In genomic region chr11:65820280-65820679, GRCm38 (mm10) we compare ENCODE assay signal across 11 mouse cellular contexts. TPM values are rescaled to one million over a fixed set of nuclear protein-coding genes. Genes with fewer than 3 reads are reported as not detected.
DNase-seq lines count a peak whose midpoint lies in the region; ATAC-seq and TF ChIP-seq lines count a peak whose summit lies in the region.
"Had no signal": no experiment of that assay in that cellular context is flagged by ENCODE, and none has a peak within 500 bp of the region (broad histone marks: within the 10 kb centered on the region; RNA-seq: fewer than 3 reads in every experiment).

No protein-coding gene starts in this region.

- H3K27me3 ChIP-seq in hindbrain, embryonic 14.5 days (ENCODE audit: control insufficient read depth, insufficient read depth, low read length): no peaks in the 10 kb centered on the region
- H3K27me3 ChIP-seq in hindbrain, embryonic 12.5 days: no peaks in the 10 kb centered on the region
- H3K27me3 ChIP-seq in ES-Bruce4 (ENCODE audit: control insufficient read depth, insufficient read depth, low read length, poor library complexity, severe bottlenecking): no peaks in the 10 kb centered on the region
- H3K27me3 ChIP-seq in forebrain, embryonic 13.5 days: no peaks in the 10 kb centered on the region
- H3K27me3 ChIP-seq: hindbrain, embryonic 15.5 days; megakaryocyte, embryonic 14.5 days; stomach, embryonic 15.5 days had no signal

- TF ChIP-seq EP300 in ES-Bruce4 (IDR thresholded peaks at IDR 0.05; ENCODE audit: insufficient read depth, low read depth, low read length): no peak

- WGBS in hindbrain, embryonic 14.5 days: 69% methylated on average over 5 of the region's 5 CpGs
- WGBS in hindbrain, embryonic 12.5 days: 80% methylated on average over 5 of the region's 5 CpGs
- WGBS in forebrain, embryonic 13.5 days: 72% methylated on average over 5 of the region's 5 CpGs

- peaks cover 67% of the 10 kb centered on the region for H3K36me3 ChIP-seq in hindbrain, embryonic 14.5 days (replicated peaks; ENCODE audit: control insufficient read depth, insufficient read depth)
- H3K36me3 ChIP-seq in hindbrain, embryonic 12.5 days: peaks cover 43% of the 10 kb centered on the region
- H3K36me3 ChIP-seq in ES-Bruce4 (ENCODE audit: control insufficient read depth, insufficient read depth, low read length, poor library complexity, severe bottlenecking): peaks cover 2% of the 10 kb centered on the region; the same call in 1 of the 2 replicates
- peaks cover 40% of the 10 kb centered on the region for H3K36me3 ChIP-seq in forebrain, embryonic 13.5 days (ENCODE audit: poor library complexity, severe bottlenecking)

- peak; percentile 61 for DNase-seq in hindbrain, embryonic 14.5 days (ENCODE audit: low spot score)
- DNase-seq in thymus, postnatal 10 days (ENCODE audit: low spot score in 2 of 2): no peak
- no peak for DNase-seq in thymus, postnatal 14 days
- no peak for DNase-seq in spleen, postnatal 14 days (ENCODE audit: low spot score in 2 of 2)

- no peak overlapping the region for H3K27ac ChIP-seq in hindbrain, embryonic 14.5 days
- no peak overlapping the region for H3K27ac ChIP-seq in hindbrain, embryonic 12.5 days
- no peak overlapping the region for H3K27ac ChIP-seq in ES-Bruce4 (ENCODE audit: insufficient read depth, low read length)
- no peak overlapping the region for H3K27ac ChIP-seq in forebrain, embryonic 13.5 days
- H3K27ac ChIP-seq: hindbrain, embryonic 15.5 days; stomach, embryonic 15.5 days had no signal

- H3K9ac ChIP-seq in hindbrain, embryonic 14.5 days: no peak overlapping the region
- no peak overlapping the region for H3K9ac ChIP-seq in hindbrain, embryonic 12.5 days
- no peak overlapping the region for H3K9ac ChIP-seq in ES-Bruce4 (ENCODE audit: low read depth, poor library complexity, severe bottlenecking)
- H3K9ac ChIP-seq in forebrain, embryonic 13.5 days: no peak overlapping the region
- H3K9ac ChIP-seq: hindbrain, embryonic 15.5 days; stomach, embryonic 15.5 days had no signal

- no peak overlapping the region for H3K4me2 ChIP-seq in hindbrain, embryonic 14.5 days (replicated peaks)
- no peak overlapping the region for H3K4me2 ChIP-seq in hindbrain, embryonic 12.5 days (replicated peaks)
- no peak overlapping the region for H3K4me2 ChIP-seq in forebrain, embryonic 13.5 days
- H3K4me2 ChIP-seq: hindbrain, embryonic 15.5 days; stomach, embryonic 15.5 days had no signal

- no peak for ATAC-seq in hindbrain, embryonic 14.5 days (ENCODE audit: low FRiP score)
- ATAC-seq in hindbrain, embryonic 12.5 days (ENCODE audit: low FRiP score): no peak
- peak; percentile 57; the same call in 1 of the 2 replicates for ATAC-seq in forebrain, embryonic 13.5 days
- ATAC-seq in megakaryocyte progenitor cell, adult 5-6 weeks (replicated peaks; ENCODE audit: poor library complexity): 0 out of 2 replicates have a peak, but pooled peaks have one; percentile 28

- peak; percentile 6 for TF ChIP-seq CTCF in ES-Bruce4 (IDR thresholded peaks at IDR 0.05; ENCODE audit: low read depth, low read length)

- H3K4me3 ChIP-seq in hindbrain, embryonic 14.5 days (replicated peaks; ENCODE audit: low read length): no peak overlapping the region
- H3K4me3 ChIP-seq in hindbrain, embryonic 12.5 days: no peak overlapping the region
- H3K4me3 ChIP-seq in ES-Bruce4 (ENCODE audit: low read depth, low read length): no peak overlapping the region
- H3K4me3 ChIP-seq in forebrain, embryonic 13.5 days: no peak overlapping the region
- H3K4me3 ChIP-seq: hindbrain, embryonic 15.5 days; megakaryocyte, embryonic 14.5 days; stomach, embryonic 15.5 days had no signal

- no peaks in the 10 kb centered on the region for H3K9me3 ChIP-seq in hindbrain, embryonic 14.5 days (ENCODE audit: control insufficient read depth, low read length)
- no peaks in the 10 kb centered on the region for H3K9me3 ChIP-seq in hindbrain, embryonic 12.5 days (replicated peaks)
- no peaks in the 10 kb centered on the region for H3K9me3 ChIP-seq in ES-Bruce4 (replicated peaks; ENCODE audit: control insufficient read depth, insufficient read depth, low read length, poor library complexity, severe bottlenecking)
- no peaks in the 10 kb centered on the region for H3K9me3 ChIP-seq in forebrain, embryonic 13.5 days (replicated peaks)
- H3K9me3 ChIP-seq: hindbrain, embryonic 15.5 days; megakaryocyte, embryonic 14.5 days; stomach, embryonic 15.5 days had no signal

- TF ChIP-seq POLR2A in ES-Bruce4 (IDR thresholded peaks at IDR 0.05; ENCODE audit: insufficient read depth, low read length): no peak

- H3K4me1 ChIP-seq in hindbrain, embryonic 14.5 days (replicated peaks; ENCODE audit: control insufficient read depth, insufficient read depth, low read length): no peaks in the 10 kb centered on the region
- H3K4me1 ChIP-seq in hindbrain, embryonic 12.5 days: 0 out of 2 replicates have a peak, but pooled peaks cover 3% of the 10 kb centered on the region
- H3K4me1 ChIP-seq in ES-Bruce4 (ENCODE audit: control insufficient read depth, insufficient read depth, low read length): no peaks in the 10 kb centered on the region
- peaks cover 10% of the 10 kb centered on the region for H3K4me1 ChIP-seq in forebrain, embryonic 13.5 days
- H3K4me1 ChIP-seq: hindbrain, embryonic 15.5 days; stomach, embryonic 15.5 days had no signal

RNA-seq across cellular contexts. Expression of gene Zkscan6, which starts 13.3 kb away (rescaled TPM):
- polyA plus RNA-seq in hindbrain, embryonic 14.5 days (2014; fragmentation: Nextera tagmentation; extraction: Ambion mirVana): 15.2 and 17.3 TPM in 2 replicates
- 16.9 and 18.4 TPM in 2 replicates for polyA plus RNA-seq in hindbrain, embryonic 12.5 days (2016; fragmentation: Nextera tagmentation; extraction: Ambion mirVana)
- 6.7 TPM in 2 replicates for polyA plus RNA-seq in ES-Bruce4 (2011; ENCODE audit: insufficient read depth, insufficient read length, low read depth, missing spikeins)
- polyA plus RNA-seq in forebrain, embryonic 13.5 days (2015; fragmentation: Nextera tagmentation; extraction: Ambion mirVana): 19.3 and 20.3 TPM in 2 replicates
- 5.8 and 9.9 TPM in 2 replicates for total RNA-seq in megakaryocyte progenitor cell, adult 5-6 weeks (2015)
- 17.5 and 24.8 TPM in 2 replicates for total RNA-seq in megakaryocyte progenitor cell, adult 5-6 weeks (2017)

RNA-seq across cellular contexts. Expression of gene Map2k4, which starts 32.2 kb away (rescaled TPM):
- 117 and 132 TPM in 2 replicates for polyA plus RNA-seq in hindbrain, embryonic 14.5 days (2014; fragmentation: Nextera tagmentation; extraction: Ambion mirVana)
- polyA plus RNA-seq in hindbrain, embryonic 12.5 days (2016; fragmentation: Nextera tagmentation; extraction: Ambion mirVana): 68.7 and 73.4 TPM in 2 replicates
- polyA plus RNA-seq in ES-Bruce4 (2011; ENCODE audit: insufficient read depth, insufficient read length, low read depth, missing spikeins): 66.7 and 70.0 TPM in 2 replicates
- 65.2 and 72.3 TPM in 2 replicates for polyA plus RNA-seq in forebrain, embryonic 13.5 days (2015; fragmentation: Nextera tagmentation; extraction: Ambion mirVana)
- 56.8 and 61.7 TPM in 2 replicates for total RNA-seq in megakaryocyte progenitor cell, adult 5-6 weeks (2015)
- total RNA-seq in megakaryocyte progenitor cell, adult 5-6 weeks (2017): 27.2 and 37.2 TPM in 2 replicates

Comparison
In these comparisons a context has a peak if more than half of its experiments do, and no peak if none do; other contexts are left out.
1. ATAC-seq: peak in forebrain, embryonic 13.5 days (single experiment) and megakaryocyte progenitor cell, adult 5-6 weeks (single experiment); none in hindbrain, embryonic 14.5 days (single experiment) and hindbrain, embryonic 12.5 days (single experiment).